Mouse (Mus musculus) brain, embryonic 18.5 days (tissue): ENCODE measurements around the gene Hspb6.

Source experiments
- DNase-seq: peaks from one replicate; pipeline ENCODE4 v3.0.0-alpha.2; 2012; ENCODE audit warnings: low read depth, low spot score

The Hspb6 gene

DNA sequence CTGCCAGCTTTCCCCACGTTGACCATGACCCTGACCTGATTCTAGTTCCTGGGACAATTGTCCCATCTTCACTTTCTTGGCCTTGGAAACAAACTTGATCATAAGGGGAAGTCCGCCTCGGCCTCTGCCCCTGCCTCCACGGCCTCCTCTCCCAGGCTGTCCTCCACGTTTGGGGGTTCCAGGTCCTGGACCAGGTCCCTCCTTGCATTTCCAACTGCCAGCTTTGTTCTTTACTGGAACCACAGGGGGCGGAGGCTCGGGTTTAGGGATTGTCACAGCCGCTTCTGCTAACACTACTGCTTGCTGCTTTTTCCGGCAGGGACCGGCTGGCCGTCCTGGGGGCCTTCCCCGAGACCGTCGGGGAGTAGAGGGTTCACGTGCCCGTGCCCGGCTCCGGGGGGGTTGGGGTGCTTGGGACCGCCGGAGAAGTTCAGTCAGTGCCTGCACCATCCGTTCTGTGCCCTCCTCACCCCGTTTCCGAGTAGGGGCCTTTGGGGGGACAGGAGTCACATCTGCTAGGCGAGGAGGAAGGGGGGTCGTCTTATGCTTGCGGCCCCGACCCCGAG lies 34.6 kb downstream of the Hspb6 start:
- DNase-seq: no peak

DNA sequence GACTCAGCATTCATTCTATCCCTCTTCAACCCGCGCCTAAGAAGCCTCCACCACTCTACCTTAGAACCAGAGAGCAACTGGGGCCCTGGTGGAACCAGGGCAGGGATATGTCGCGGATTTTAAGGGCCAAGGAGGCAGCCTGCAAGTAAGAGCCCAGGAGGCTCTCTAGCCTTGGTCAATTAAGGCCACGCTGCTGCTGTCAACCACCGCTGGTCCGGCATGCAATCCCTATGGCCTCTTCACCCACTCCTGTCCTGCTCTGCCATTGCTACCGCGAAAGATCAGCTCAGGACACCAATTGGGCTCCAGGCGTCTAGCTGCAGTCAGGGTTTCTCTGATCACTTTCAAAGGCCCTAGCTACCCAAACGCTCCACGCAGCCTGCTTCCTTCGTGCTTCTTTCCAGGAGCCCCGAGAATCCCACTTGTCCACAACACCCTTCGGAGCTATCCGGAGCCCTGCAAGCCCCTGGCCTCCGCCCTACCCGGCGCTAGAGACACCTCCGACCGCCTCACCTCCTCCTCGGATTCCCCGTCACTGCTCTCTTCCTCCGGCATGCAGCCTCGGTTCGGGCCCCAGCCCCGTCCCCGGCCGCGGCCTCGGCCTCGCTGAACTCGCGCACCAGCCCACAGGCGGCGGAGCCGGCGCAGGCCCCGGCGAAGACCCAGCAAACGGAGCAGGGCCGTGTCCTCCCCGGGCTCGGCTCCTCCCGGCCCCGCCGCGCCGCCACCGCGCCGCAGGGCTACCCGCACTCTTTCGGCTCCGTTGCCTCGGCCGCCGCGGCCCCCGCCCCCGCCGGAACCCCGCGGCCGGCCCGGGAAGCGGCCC lies 36.1 kb downstream of the Hspb6 start:
- no peak for DNase-seq

DNA sequence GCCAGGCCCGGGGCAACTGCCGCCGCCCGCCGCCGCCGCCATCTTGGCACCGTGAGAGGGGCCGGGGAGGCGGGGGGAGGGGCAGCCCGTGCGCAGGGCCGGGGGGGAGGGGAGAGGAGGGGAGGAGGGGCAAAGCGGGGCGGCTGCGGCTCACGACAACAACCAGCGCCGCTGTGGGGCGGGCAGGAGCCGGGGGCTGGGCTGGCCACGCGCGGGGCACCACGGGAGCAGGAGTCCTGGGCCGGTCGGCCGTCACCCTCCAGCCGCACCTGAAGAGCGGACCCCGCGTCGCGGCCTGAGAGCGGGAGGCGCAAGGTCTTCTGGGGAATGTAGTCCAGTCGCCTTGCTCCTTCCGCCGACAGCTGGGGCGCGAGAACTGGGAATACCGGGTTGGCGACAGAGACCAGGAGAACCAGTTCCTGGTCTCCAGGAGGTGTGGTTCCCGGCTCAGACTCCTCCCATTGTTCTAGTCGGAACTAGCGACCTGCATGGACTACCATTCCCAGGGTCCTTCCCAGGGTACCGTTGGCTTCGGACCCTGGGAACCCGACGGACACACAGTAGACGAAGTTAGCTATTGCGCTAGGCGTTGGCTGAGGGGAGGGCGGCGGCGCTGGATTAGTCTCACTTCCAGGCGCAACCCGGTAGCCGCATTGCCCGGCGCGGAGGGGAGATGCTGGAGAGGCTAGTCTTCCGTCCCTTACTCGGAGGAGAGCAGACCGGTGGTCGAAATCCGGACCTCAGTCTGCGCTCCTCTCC lies 36.9 kb downstream of the Hspb6 start, which contains the start of gene Kmt2b:
Kmt2b (minus strand) TSS at position 51 of the 759 bp plus-strand sequence.
- DNase-seq: peak; percentile 93

DNA sequence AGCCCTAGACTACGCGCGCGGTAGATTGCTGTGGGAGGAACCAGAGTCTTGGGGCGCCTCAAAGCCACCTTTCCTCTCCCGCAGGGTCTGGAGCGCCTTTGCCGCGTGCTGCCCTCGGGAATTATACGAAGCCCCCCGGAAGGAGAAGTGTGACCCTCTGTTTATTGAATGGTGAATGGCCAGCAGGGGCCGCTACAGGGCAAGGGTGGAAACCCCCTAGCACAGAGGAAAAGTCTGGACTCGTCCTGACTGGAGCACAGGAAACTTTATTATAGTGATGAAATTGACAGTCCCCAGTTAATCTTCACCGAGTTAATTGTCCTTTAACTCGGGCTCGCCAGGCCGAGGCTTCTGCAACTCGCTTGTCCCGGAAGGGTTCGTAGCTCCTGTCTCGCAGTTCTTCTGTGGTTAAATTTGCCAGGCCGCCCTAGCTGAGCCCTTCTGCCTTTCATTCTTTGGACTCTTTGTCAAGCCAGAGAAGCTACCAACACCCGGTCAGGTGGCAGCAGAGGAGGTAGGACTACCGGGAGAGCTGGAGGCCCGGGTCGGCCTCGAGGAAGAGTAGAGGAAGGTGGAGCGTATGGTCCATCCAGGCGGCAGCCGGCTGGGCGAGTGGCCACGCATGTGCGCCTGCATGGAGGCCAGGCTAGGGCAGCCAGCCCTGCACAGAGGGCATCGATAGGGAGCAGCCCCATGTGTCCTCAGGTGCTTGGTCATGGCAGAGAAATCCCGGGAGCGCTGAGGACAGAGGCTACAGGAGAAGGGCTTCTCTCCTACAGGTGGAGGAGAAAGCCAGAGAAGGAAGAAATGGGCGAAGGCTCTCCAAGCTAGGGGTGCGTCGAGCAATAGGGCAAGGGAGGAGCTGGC lies 37.7 kb downstream of the Hspb6 start:
- peak; percentile 67 for DNase-seq

DNA sequence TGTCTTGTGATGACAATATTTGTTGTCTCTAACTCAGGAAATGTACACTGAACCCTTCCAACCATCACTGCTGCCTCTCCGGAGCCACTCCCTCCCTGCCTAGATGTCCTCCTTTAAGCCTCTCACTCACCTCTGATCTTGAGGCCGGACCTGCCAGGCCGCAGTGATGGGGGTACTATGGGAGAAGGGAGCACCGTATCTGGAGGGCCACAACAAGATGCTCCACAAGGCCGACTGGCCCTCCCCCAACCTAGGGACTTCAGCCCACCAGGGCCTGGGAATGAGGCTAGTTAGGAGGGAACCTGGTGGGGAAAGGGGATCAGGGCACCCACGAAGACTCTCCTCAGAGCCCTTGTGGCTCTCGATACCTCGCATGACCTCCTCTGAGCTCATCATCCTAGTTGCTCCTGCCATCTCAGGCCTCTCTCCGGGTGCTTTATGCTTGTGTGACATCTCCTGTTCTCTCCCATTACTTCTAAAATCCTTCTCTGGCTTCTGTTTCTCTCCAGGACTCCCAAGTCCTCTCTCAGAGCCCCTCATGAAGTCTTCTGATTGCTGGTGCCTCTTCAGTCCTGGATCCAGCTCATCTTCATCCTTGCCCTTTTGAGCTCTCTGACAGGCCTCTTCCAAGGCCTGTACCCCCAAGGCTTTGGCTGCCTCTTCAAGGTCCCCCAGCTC lies 39.1 kb downstream of the Hspb6 start:
- DNase-seq: no peak

DNA sequence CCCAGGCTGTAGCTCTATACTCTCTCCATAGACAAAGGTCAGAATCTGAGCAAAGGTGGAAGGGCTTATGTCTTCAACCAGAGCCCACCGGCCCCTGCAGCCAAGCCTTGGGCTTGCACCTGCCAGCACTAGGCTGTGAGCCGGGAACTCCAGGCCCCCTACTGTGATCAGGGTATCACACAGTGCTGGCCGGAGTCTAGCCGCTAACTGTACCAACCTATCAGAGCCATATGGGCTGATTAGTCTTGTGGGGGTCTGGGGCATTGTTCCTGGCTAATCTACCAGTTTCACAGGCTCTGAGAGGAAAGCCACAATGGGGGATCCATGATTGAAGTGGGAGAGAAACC lies 39.6 kb downstream of the Hspb6 start:
- DNase-seq: no peak

DNA sequence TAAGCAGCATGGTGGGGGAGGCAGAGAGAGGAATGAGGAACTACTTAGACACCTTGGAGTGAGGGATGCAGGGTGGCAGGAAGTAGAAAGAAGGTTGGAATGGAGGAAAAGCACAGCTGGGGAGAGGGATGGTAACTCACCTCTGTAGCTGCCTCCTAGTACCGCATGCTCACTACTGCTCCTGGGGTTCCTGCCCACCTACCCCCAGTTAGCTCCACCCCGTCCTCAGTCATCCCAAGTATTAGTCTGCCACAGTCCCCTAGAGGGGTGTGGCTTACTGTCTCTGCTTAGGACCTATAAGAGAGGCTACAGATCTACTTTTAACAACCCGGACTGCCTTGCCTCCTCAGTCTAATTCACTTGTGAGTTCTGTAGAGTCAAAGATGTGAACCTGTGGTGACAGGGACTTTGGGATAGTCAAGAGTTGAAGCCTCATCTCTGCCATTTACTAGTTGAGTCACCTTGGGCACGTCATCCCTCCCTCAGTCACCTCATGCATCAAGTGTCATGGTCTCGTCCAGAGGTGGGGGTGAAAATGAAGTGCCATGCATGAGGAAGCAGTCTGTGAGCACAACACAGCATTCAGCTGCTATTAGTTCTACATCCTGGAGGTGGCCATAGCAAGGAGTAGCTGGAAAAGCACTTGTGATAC lies 40.9 kb downstream of the Hspb6 start:
- no peak for DNase-seq

DNA sequence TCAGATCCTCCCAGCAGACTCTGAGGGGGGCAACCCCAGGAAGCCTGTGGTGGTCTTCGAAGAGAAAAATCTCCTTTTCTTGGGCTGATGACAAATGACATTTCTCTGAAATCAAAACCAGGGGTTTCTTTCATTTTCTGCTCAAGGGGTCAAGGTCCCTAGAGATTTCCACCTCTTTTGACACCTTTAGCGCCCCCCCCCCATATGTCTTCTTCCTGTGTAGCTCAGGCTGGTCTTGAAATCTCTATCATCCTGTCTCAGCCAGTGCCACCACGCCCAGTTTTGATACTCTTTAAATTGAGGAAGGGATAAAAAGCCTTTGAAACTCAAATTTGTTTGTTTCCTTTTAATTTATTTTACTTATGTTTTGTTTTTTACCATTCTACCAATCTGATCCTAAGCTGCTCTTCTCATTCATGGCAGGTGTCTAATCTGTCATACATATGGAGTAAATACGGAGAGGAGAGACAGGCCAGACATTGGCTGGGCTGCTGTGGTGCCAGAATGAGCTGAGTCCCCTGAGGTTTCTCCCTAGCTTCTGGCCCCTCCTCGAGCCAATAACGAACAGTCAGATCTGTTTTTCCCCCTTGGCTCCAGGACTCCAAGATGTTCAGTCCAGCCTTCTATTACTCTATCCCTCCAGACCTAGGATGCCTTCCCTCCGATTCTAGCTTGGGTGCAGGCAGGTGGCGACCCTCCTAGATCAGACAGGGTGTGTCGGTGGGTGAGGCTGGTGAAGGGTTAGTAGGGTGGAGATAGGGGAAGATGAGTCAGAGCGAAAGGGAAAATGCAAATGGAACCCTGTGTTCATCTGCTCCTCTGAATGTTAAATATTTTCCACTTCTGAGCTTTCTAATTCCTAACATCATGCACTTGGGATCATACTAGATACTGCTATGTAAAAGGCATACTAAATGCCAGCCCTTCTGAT lies 41.9 kb downstream of the Hspb6 start:
- DNase-seq: no peak

DNA sequence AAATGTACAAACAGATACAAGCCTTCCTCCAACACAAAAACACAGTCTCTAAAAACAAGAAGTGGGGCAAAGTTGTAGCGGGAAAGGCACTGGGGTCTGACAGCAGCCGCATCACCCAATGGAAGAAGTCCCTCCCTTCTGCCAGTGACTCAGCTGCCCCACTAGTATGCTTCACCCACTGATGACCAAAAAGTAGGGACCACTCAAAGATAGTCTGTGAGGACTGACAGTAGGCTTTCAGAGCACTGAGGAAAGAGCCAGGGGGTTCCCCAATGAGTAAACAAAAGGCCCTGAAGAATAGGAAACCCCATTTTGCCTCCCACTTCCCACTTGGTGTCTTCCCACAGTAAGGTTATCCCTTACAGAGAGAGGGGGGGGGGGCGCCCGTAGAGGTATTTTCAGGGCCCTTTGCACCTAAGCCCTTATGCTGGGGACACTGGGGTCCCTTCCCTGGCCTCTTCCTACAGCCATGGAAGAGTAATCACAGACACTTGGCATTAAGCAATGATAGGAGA lies 42.6 kb downstream of the Hspb6 start:
- no peak for DNase-seq

DNA sequence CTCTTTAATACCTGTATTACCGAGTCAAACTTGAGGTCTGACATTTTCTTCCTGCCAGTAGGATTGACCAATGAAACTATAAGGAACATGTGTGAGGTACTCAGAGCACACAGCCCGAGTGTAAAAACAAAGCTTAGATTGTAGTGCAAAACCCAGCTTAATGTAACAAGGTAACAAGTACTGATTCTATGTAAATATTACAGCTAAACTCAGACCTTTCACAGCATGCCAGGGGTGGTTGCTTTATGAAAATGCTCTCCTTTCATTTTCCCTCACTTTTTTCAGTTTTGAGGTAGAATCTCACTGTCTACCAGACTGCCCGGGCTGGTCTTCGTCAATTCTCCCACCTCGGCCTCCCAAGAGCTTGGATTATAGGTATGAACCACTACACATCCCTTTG lies 44.1 kb downstream of the Hspb6 start:
- DNase-seq: no peak

DNA sequence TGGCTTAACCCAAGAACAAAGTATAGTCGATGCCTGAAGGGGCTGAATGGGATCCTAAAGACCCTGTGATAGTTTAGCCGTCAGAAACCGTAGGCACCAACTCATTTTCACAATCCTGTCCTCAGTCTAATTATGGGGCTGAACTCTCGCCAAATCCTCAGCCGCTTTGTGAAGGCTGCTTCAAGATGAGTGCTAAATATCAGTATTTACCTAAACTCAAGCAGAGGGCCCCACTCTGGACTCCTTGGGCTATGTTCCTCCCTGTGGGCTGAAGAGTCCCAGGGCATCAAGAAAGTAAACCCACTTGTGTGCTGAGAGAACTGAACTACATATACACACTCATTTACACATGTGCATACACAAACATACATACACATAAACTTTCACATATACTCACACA lies 44.8 kb downstream of the Hspb6 start:
- DNase-seq: no peak

DNA sequence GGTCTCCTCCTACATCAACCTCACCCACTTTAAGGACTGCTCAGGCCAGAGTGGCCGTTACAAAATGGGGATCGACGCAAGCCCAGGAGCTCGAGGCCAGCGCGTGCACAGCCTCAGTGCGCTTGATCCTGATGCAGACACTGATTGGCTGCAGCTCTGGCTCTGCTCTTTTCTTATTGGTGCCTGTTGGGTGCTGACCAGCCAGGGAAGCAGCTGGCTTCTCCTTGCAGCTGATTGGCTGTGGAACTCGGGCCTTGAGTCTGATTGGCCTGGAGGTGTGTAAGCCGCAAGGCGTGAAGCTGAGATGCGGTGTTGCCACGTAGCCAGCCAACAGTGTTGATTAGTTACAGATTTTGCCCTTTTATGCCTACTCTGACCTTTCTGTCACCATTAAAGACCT lies 46.8 kb downstream of the Hspb6 start, which contains the start of gene Zbtb32:
Zbtb32 (minus strand) TSS at position 124 of the 400 bp plus-strand sequence.
- no peak for DNase-seq

DNA sequence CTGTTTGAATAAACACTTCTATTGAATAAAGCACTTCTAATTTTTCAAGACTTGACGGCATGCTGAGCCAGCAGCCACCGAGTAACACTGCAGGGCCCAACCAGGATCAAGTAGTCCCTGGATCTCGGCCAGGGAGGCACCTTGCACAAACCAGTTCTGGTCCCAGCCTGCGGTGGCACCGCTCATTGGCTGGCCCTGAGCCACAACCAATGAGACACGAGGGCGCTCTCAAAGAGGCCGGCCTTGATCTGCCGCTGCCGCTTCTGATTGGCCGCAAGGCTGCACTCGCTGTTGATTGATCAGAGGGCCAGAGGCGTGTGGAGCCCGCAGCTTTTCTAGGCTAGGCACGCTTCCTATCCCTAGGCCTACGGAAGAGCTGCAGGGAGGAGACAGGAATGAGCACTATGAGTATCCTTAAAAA lies 48.0 kb downstream of the Hspb6 start:
- DNase-seq: peak; percentile 87

DNA sequence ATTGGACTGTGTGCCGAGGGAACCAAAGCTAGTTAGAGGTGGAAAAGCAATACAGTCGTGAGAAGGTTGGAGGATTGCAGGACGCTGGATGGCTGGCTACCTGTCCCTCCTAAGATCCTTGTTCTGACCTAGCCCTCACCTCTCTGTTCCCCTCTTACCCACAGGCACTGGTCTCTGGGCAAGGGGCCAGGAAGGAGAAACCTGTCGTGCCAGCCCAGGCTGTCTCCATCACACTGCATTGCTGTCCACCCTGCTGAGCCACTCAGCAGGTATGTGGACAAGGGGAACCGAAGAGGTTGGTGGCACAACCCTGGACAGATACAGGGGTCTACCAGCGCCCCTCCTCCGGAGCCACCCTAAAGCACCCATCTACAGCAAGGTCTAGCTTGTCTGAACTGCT lies 48.7 kb downstream of the Hspb6 start:
- DNase-seq: no peak

DNA sequence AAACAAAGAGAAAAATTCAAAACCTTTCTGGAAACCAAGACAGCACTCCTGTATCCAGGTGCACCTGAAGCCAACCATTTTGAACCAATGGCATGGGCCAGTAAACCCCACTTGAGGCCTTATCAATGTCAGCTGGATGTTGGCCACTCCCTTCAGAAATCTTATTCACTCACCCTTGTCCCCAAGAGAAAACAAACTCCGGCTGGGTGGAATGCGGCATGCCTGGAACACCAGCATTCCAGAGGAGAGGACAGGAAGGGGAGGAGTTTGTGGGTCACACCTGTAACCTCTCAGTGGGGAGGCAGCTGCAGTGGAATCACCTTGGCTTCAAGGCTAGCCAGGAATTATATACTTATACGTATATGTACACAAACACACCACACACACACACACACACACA lies 50.6 kb downstream of the Hspb6 start:
- no peak for DNase-seq

DNA sequence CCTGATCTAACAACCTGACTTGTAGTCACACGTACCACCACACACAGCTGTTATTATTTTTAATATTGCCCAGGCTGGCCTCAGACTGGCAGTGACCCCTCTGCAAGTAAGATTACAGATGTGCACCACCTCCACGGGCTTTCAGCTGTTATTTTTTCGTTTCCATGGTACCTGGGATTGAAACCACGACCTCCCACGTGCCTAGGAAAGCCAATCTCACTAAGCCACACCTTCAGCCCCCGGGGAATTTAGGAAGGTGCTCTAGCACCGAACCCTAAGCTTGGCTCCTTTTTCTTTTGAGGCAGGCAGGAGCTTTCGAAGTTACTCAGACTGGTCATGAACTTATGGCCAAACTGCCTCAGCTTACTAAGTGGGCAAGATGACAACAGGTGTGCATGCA lies 52.4 kb downstream of the Hspb6 start:
- no peak for DNase-seq

DNA sequence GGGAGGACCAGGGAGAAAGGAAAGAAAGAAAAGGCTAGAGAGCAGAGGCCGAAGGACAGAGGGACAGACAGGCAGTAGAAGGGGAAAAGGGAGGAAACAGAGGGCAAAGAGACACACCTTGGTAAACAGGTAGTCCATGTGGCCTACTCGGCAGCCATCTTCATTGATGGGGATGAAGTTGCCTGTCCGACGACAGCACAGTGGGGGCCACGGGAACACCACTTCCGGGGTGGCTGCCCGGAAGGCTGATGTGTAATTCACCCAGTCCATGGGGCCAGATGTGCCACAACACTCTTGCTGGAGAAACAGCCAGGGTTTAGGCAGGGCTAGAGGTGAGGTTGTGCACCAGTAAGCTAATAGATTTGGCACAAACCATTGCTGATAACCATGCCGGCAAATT lies 53.0 kb downstream of the Hspb6 start:
- no peak for DNase-seq
